Comparison of ENCODE assay signal across 24 mouse cellular contexts in the genomic region with DNA sequence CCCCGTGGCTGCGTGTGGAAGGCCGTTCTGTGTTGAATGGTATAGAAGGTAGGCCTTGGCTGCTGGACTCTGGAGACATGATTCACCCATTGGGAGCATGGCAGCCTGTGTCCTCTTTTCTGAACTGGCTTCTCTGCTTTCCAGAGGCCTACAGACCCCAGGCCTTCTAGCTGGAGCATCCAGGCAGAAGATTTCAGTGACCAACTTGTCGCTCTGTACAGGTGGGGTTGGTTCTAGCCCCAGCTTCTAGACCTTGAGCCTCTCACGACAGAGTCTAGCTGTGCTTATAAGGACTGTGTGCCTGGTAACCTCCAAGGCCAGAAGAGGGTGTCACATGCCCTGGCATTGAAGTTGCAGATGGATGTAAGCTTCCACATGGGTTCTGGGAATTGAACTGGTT.
"Had no signal": no experiment of that assay in that cellular context is flagged by ENCODE, and none has a peak within 500 bp of the region (broad histone marks: within the 10 kb centered on the region; RNA-seq: fewer than 3 reads in every experiment).

No protein-coding gene starts in this region.

- ATAC-seq: hindbrain, embryonic 16.5 days; inflammation-experienced regulatory T-cells, adult 6 months; intestine, embryonic 15.5 days; intestine, postnatal 0 days had no signal

- H3K27ac ChIP-seq: gastrocnemius, adult 2 months; heart, adult 2 months; heart, embryonic 13.5 days; heart, embryonic 15.5 days; hindbrain, embryonic 10.5 days; hindbrain, embryonic 12.5 days; hindbrain, embryonic 14.5 days; intestine, embryonic 15.5 days; layer of hippocampus, adult 2 months; limb, embryonic 13.5 days; limb, embryonic 15.5 days had no signal

- H3K4me2 ChIP-seq: heart, embryonic 11.5 days; heart, embryonic 13.5 days; heart, embryonic 15.5 days; hindbrain, embryonic 12.5 days; hindbrain, embryonic 14.5 days; intestine, embryonic 15.5 days; limb, embryonic 13.5 days; limb, embryonic 15.5 days had no signal

- H3K27me3 ChIP-seq: heart, embryonic 13.5 days; heart, embryonic 15.5 days; hindbrain, embryonic 12.5 days; intestine, embryonic 15.5 days; limb, embryonic 13.5 days; limb, embryonic 15.5 days had no signal

- H3K4me3 ChIP-seq: gastrocnemius, adult 2 months; heart, adult 2 months; heart, embryonic 13.5 days; heart, embryonic 15.5 days; hindbrain, embryonic 10.5 days; hindbrain, embryonic 12.5 days; intestine, embryonic 15.5 days; layer of hippocampus, adult 2 months; limb, embryonic 13.5 days; limb, embryonic 15.5 days had no signal

- H3K9ac ChIP-seq: heart, embryonic 13.5 days; heart, embryonic 15.5 days; hindbrain, embryonic 12.5 days; hindbrain, embryonic 14.5 days; intestine, embryonic 15.5 days; limb, embryonic 13.5 days; limb, embryonic 15.5 days; liver, embryonic 14.5 days had no signal

- H3K36me3 ChIP-seq: heart, embryonic 15.5 days had no signal

- H3K4me1 ChIP-seq: heart, embryonic 13.5 days; heart, embryonic 15.5 days; hindbrain, embryonic 10.5 days; hindbrain, embryonic 12.5 days; intestine, embryonic 15.5 days; limb, embryonic 13.5 days; limb, embryonic 15.5 days had no signal

- H3K9me3 ChIP-seq: heart, embryonic 13.5 days; heart, embryonic 15.5 days; hindbrain, embryonic 10.5 days; hindbrain, embryonic 12.5 days; intestine, embryonic 15.5 days; limb, embryonic 13.5 days; limb, embryonic 15.5 days had no signal

- DNase-seq: gastrocnemius, adult 2 months; gastrocnemius, postnatal 10 days; gastrocnemius, postnatal 25 days; heart, adult 2 months; heart, postnatal 4 days; kidney, adult 18-20 months; kidney, adult 8-10 months; kidney, postnatal 10 days; kidney, postnatal 4 days; layer of hippocampus, postnatal 36 days had no signal
